In genomic region chr4:95652044-95652443, GRCm38 (mm10) we compare ENCODE assay signal across 10 mouse cellular contexts.
DNase-seq lines count a peak whose midpoint lies in the region; ATAC-seq lines count a peak whose summit lies in the region.
"Had no signal": no experiment of that assay in that cellular context is flagged by ENCODE, and none has a peak within 500 bp of the region (broad histone marks: within the 10 kb centered on the region; RNA-seq: fewer than 3 reads in every experiment).

No protein-coding gene starts in this region.

- no peak overlapping the region for H3K9ac ChIP-seq in midbrain, embryonic 11.5 days (ENCODE audit: low read length)
- H3K9ac ChIP-seq in hindbrain, embryonic 13.5 days = 0 out of 2 replicates have a peak overlapping the region, but pooled peaks have one; percentile 9
- 0 out of 2 replicates have a peak overlapping the region, but pooled peaks have one; percentile 18 for H3K9ac ChIP-seq in stomach, embryonic 16.5 days (ENCODE audit: low read length)

- H3K4me2 ChIP-seq in midbrain, embryonic 11.5 days = no peak overlapping the region
- H3K4me2 ChIP-seq in hindbrain, embryonic 13.5 days = no peak overlapping the region
- H3K4me2 ChIP-seq in stomach, embryonic 16.5 days (ENCODE audit: low read depth, low read length) = no peak overlapping the region

- H3K36me3 ChIP-seq in midbrain, embryonic 10.5 days = no peaks in the 10 kb centered on the region
- H3K36me3 ChIP-seq in midbrain, embryonic 11.5 days (ENCODE audit: control insufficient read depth, insufficient read depth, low read length) = no peaks in the 10 kb centered on the region
- H3K36me3 ChIP-seq in hindbrain, embryonic 13.5 days = no peaks in the 10 kb centered on the region
- H3K36me3 ChIP-seq in stomach, embryonic 16.5 days (ENCODE audit: control insufficient read depth, insufficient read depth, low read length) = no peaks in the 10 kb centered on the region

- no peaks in the 10 kb centered on the region for H3K9me3 ChIP-seq in midbrain, embryonic 10.5 days (replicated peaks)
- no peaks in the 10 kb centered on the region for H3K9me3 ChIP-seq in midbrain, embryonic 11.5 days (ENCODE audit: control insufficient read depth, low read length)
- no peaks in the 10 kb centered on the region for H3K9me3 ChIP-seq in hindbrain, embryonic 13.5 days
- no peaks in the 10 kb centered on the region for H3K9me3 ChIP-seq in stomach, embryonic 16.5 days (replicated peaks; ENCODE audit: control insufficient read depth, low read length)

- no peaks in the 10 kb centered on the region for H3K27me3 ChIP-seq in midbrain, embryonic 10.5 days (ENCODE audit: low read depth, poor library complexity, severe bottlenecking)
- no peaks in the 10 kb centered on the region for H3K27me3 ChIP-seq in midbrain, embryonic 11.5 days (ENCODE audit: control insufficient read depth, insufficient read depth, low read length)
- H3K27me3 ChIP-seq in hindbrain, embryonic 13.5 days = no peaks in the 10 kb centered on the region
- no peaks in the 10 kb centered on the region for H3K27me3 ChIP-seq in stomach, embryonic 16.5 days (ENCODE audit: control insufficient read depth, insufficient read depth, low read length)

- no peak for ATAC-seq in midbrain, embryonic 11.5 days (ENCODE audit: low FRiP score)
- ATAC-seq in hindbrain, embryonic 13.5 days (ENCODE audit: low FRiP score) = peak; percentile 57; the same call in 1 of the 2 replicates
- ATAC-seq in stomach, embryonic 16.5 days (ENCODE audit: insufficient read depth, low FRiP score) = peak; percentile 33; the same call in 1 of the 2 replicates

- H3K27ac ChIP-seq in midbrain, embryonic 10.5 days (replicated peaks) = peak overlapping the region; percentile 23; the same call in 1 of the 2 replicates
- no peak overlapping the region for H3K27ac ChIP-seq in midbrain, embryonic 11.5 days (ENCODE audit: low read depth, low read length)
- peak overlapping the region; percentile 6; the same call in 1 of the 2 replicates for H3K27ac ChIP-seq in hindbrain, embryonic 13.5 days
- H3K27ac ChIP-seq in stomach, embryonic 16.5 days (ENCODE audit: low read length) = peak overlapping the region; percentile 61

- 67% methylated on average over 6 of the region's 6 CpGs for WGBS in midbrain, embryonic 10.5 days
- 61% methylated on average over 6 of the region's 6 CpGs for WGBS in midbrain, embryonic 11.5 days
- 38% methylated on average over 6 of the region's 6 CpGs for WGBS in hindbrain, embryonic 13.5 days
- WGBS in stomach, embryonic 16.5 days = 31% methylated on average over 6 of the region's 6 CpGs

- peaks cover 24% of the 10 kb centered on the region for H3K4me1 ChIP-seq in midbrain, embryonic 10.5 days
- peaks cover 5% of the 10 kb centered on the region for H3K4me1 ChIP-seq in midbrain, embryonic 11.5 days (ENCODE audit: control insufficient read depth, insufficient read depth, low read length)
- peaks cover 13% of the 10 kb centered on the region for H3K4me1 ChIP-seq in hindbrain, embryonic 13.5 days (replicated peaks)
- peaks cover 25% of the 10 kb centered on the region for H3K4me1 ChIP-seq in stomach, embryonic 16.5 days (ENCODE audit: control insufficient read depth, insufficient read depth, low read length)

- DNase-seq in gastrocnemius, adult 18-20 months (ENCODE audit: low spot score) = peak; percentile 16
- DNase-seq in gastrocnemius, adult 8-10 months (ENCODE audit: low spot score in 2 of 2) = no peak
- no peak for DNase-seq in midbrain, embryonic 10.5 days (ENCODE audit: low spot score)
- no peak for DNase-seq in midbrain, embryonic 11.5 days (ENCODE audit: low spot score, missing footprints)
- DNase-seq in cerebellum, adult 18-20 months = no peak
- DNase-seq in cerebellum, adult 9-11 months = no peak
- DNase-seq: cerebellum, adult 11-12 months had no signal

- no peak overlapping the region for H3K4me3 ChIP-seq in midbrain, embryonic 10.5 days
- no peak overlapping the region for H3K4me3 ChIP-seq in midbrain, embryonic 11.5 days (ENCODE audit: low read depth, low read length)
- H3K4me3 ChIP-seq in hindbrain, embryonic 13.5 days = no peak overlapping the region
- no peak overlapping the region for H3K4me3 ChIP-seq in stomach, embryonic 16.5 days (replicated peaks; ENCODE audit: low read length)
- H3K4me3 ChIP-seq: left cerebral cortex, adult 2 months had no signal
